Mouse (Mus musculus) large intestine, adult 2 months (tissue): ENCODE data around the gene Pcdh15. TPM values are rescaled to one million over a fixed set of nuclear protein-coding genes. Genes with fewer than 3 reads are reported as not detected.

Experiments
- DNase-seq: peaks from one replicate; pipeline ENCODE4 v3.0.0-alpha.2; 2012; ENCODE audit warnings: low read depth, low spot score
- WGBS: fragments of 180-500 bp; shearing (Covaris S2); methylation state at CpG from one replicate; pipeline ENCODE4 v1.1.7; 2018; 5-methylcytosine and 5-hydroxymethylcytosine counted together
- polyA plus RNA-seq: library from polyadenylated mRNA; depleted of rRNA; stranded (reverse); fragments of >200 nt; gene quantifications from 2 replicates; pipeline ENCODE4 v1.2.3, GENCODE M21; 2012

Gene Pcdh15
- polyA plus RNA-seq, 1 experiment, result 0.10 TPM

- no peak for DNase-seq
- WGBS, result 29% methylated on average over 1 of the region's 1 CpGs
Measured at GRCm38 (mm10) chr10:74217268-74217667, 1118.1 kb downstream of the Pcdh15 start.

DNA sequence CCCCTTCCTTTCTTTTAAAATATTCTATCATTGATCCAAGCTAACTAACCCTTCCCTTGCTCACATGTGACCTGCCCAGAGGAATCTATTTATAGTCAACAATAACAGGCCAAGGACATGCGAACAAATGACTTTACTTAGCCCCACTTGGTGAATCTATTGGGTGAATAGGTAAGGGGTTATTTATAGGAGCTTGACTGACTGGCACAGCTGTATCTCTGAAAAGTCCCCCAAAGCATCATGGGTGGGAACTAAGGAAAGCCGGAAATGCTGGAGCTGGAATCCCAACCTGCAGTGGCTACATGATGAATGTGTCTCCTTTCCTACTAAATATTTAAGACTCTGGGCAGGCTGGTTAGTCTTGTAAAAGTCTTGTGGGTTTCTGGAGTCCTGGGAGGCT lies 1121.3 kb downstream of the Pcdh15 start:
- DNase-seq, result no peak
- 73% methylated on average over 2 of the region's 2 CpGs for WGBS

- 84% methylated on average over 15 of the region's 15 CpGs for WGBS
- no peak for DNase-seq
Measured at GRCm38 (mm10) chr10:74257716-74258446, 1158.7 kb downstream of the Pcdh15 start.

DNA sequence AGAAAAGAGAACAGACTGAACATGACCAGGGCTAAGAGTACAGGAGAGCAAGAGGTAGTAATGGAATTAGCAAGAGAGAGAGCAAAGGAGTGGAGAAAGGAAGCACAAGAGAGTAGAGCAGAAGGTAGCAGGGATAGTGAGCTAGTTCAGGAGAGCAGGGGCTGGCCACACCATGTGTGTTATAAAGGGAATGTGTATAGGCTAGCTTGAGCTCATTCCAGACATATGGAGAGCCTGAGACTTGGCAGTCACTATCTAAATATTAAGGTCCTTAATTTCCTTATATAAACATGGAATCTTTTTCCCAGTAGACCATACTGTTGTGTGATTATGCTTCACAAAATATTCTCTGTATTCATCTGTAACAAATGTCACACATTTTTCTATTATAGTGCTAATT lies 1159.5 kb downstream of the Pcdh15 start:
- DNase-seq, result no peak

GRCm38 (mm10) chr10:74269637-74270269 lies 1170.6 kb downstream of the Pcdh15 start:
- no peak for DNase-seq
- 57% methylated on average over 6 of the region's 6 CpGs for WGBS

GRCm38 (mm10) chr10:74270894-74271293 lies 1171.8 kb downstream of the Pcdh15 start:
- 82% methylated on average over 5 of the region's 5 CpGs for WGBS
- DNase-seq, result no peak

DNA sequence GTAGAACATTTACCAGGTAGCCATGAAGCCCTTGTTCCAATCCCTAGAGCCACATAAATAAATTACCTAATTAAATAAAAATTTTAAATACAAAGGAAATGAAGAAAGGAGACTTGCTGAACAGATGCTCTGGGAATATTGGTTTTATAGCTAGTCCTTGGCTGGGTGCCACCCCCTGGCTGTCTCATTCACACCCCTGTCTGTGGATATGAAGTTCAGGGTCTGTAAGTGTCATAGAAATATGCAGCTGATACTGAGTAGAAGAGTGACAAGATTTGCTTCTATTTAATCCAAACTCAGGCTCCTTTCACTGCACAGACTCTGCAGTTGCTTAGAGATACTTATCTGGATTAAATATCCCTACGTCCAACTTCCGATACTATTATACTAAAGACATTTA lies 1205.0 kb downstream of the Pcdh15 start:
- no peak for DNase-seq
- 94% methylated on average over 2 of the region's 2 CpGs for WGBS

DNA sequence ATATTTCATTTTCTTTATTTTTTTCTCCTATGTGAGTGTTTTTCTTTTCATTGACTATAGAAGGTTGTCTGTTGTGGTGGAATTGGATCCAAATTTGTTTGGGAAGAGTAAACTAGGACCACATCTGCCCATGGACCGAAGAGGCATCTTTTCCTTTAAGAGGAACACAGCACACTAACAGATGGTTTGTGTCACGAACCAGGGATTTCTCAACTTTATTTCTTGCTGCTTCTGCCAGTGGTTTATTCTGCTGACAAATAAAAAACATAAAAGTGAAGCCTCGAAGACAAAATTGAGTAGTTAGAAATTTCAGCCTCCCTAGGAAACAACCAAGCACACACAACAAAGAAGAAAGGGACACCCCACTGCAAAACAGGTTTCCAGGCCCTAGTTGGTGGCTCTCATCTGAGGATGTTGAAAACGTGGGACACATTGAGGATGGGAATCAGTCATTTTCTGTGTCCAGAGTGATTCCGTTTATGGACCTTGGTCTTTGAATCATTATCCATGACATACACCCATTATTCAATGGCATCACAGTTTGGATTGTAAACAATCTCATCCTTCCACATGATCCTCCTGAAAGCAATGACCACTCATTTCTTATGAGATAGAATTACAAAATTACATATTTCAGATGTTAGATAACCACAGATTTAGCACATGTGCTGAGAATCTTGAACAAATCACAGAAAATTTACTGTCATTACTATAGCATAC lies 1206.5 kb downstream of the Pcdh15 start:
- WGBS, result 48% methylated on average over 5 of the region's 5 CpGs
- no peak for DNase-seq

GRCm38 (mm10) chr10:74307035-74307434 lies 1207.9 kb downstream of the Pcdh15 start:
- no peak for DNase-seq
- 81% methylated on average over 3 of the region's 3 CpGs for WGBS

DNA sequence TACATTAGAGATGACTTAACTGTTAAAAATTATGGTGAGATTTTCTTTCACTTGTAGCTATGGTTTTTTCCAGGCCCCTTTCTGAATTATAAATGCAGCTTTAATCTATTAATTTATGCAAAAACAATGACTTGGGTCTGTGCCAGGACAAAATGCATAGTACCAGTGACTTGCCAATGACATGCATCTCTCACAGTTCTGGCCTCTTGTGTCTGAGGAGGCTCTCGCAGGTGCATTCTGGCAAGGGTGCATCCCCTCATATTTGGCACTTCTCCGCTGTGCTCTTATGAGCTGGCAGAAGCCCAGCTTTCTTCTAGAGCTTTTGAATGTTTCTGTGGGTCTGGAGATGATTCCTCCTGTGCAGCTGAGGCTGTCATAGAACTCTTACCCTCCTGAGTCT lies 1216.9 kb downstream of the Pcdh15 start:
- 83% methylated on average over 2 of the region's 2 CpGs for WGBS

DNA sequence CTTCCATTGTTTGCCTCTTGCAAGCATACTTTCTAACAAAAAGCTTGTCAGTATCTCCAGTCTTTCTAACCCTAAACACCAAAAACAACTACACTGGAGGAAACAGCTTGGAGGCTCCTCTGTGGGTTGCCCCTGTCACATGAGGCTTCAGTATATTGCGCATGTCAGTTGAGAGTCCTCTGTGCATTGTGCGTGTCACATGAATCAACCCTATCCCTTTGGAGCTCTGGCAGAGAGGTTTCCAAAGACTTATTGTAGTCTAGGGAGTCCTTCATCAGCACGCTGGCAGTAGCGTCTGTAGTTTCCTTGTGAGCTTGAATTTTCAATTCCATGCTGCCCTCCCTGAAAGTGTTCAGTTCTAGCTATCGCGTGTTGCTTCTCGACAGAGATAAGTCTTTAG lies 1236.3 kb downstream of the Pcdh15 start:
- WGBS, result 92% methylated on average over 7 of the region's 7 CpGs
- DNase-seq, result no peak

More for the DNA sequence above, 1216.9 kb downstream of the Pcdh15 start:
- no peak for DNase-seq

GRCm38 (mm10) chr10:74339247-74340160 lies 1240.4 kb downstream of the Pcdh15 start:
- DNase-seq, result no peak
- 78% methylated on average over 3 of the region's 3 CpGs for WGBS

DNA sequence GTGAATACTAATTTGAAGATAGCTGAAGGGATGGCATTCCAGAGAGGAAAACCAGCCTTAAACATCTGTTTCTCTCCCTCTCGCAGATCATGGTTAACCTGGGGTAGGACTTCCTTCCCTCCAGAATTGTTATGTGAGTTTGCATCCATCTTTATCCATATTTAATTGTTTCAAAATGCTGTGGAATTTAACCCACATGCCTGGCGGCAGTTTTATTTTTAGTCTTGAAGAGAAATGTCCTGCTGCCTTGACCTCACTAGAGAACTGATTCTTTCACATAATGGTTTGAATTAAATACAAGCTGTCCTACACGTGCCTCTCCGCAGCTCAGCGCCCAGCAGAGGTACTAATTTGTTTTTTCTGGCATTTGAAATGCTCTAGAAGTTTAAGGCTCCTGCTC lies 1260.4 kb downstream of the Pcdh15 start:
- 75% methylated on average over 5 of the region's 5 CpGs for WGBS
- DNase-seq, result no peak

DNA sequence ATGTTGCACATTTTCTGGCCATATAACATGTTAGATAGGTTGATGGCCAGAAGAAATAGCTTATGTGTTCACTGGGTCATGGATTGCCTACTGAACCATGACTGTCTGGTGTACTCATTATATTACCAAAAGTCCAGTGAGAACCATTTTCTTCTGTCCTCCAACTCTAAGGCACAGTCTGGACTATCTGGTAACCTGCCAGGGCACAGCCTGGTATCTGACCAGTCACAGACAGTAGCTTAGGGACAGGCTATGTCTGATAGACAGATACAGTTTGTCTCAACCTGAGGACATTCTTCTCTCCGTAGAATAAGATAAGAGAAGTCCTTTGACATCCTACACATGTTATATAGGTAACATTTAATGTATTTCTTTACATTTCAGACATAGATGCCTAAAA lies 1279.6 kb downstream of the Pcdh15 start:
- 74% methylated on average over 1 of the region's 1 CpGs for WGBS
- no peak for DNase-seq

DNA sequence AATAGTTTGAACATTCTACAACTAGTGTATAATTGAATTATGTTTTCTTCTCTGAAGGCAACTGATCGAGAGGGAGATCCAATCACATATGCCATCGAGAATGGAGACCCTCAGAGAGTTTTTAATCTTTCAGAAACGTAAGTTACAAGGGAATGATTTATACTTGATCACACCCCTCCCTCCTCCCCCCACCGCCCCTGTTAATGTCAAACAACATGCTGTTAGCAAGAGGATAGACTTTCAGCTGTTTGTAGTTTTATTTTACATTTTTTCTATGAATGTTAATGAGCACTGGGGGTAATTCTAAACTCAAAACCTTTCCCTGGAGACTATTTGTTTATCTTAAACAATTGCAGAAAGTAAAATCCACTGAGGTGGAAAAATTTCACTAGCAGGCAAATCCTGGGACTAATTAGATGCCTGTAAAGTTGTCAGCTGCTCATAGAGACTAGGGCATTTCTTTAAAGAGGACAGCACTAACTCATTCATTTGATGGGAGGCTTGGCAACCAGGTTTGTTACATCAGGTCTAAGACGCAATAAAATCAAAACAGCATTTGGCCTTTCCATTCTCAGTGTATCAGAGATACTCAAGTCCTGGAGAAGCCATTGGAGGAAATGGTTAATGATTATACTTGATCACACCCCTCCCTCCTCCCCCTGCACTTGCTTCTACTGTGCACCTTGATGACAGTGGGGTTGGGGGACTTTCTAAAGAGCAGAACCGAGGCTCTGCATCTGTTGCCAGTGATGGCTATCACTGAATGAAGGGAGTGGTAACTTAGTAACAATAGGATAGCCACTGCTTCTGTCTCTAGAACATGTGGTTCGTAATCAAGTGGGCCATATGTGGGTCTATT lies 1280.4 kb downstream of the Pcdh15 start:
- 35% methylated on average over 7 of the region's 7 CpGs for WGBS
- DNase-seq, result no peak

GRCm38 (mm10) chr10:74387538-74388499 lies 1288.7 kb downstream of the Pcdh15 start:
- DNase-seq, result no peak

DNA sequence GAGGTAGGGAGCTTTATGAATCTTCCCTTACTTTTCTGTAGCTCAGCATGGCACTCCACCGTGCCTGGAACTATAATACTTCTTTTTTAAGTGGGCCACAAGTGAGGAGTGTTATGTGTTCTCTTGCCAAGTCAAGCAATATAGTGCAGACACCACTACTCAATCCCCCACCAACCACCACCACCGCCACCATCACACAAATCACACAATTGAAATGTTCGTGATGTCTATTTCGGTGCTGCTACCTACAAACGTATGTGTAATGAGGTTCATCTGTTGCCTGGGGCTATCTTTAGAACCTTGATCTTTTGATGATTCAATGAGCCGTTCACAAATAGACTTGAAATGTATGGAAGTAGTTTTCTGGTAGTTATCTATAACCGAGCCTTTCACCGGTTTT lies 1304.0 kb downstream of the Pcdh15 start:
- DNase-seq, result no peak
- WGBS, result 86% methylated on average over 8 of the region's 8 CpGs

More at GRCm38 (mm10) chr10:74387538-74388499, 1288.7 kb downstream of the Pcdh15 start:
- 71% methylated on average over 10 of the region's 10 CpGs for WGBS

DNA sequence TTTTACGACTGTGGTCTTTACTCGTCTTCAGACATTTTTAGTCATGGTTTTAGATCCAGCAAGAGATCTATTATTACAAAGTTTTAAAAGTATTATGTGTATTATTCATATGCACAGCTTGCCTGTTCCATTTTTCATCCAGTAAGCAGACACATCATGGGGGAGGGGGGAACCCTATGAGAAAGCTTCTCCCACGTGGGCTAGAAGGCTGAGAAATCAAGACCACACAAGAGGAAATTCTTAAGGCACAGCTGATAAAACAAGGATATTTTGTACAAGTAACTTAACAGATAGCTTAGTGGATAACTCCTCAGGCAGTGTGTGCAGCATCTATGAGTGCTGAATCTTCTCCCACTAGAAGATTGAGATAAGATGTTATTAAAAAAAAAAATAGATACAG lies 1314.9 kb downstream of the Pcdh15 start:
- WGBS, result 56% methylated on average over 3 of the region's 3 CpGs
- no peak for DNase-seq
